Mouse (Mus musculus) testis, postnatal 10 days (tissue): ENCODE measurements at regions not wholly inside any gene's neighbourhood (a gene's known extent, or its start where the extent isn't known, plus 50 kb on each side); places are given as distances from the start of the nearest gene placed in this dataset.
"Not testable (repeated sequence)": the region's sequence is repeated elsewhere in the genome, so short reads cannot be mapped to it uniquely, and the experiment has no call there.

ENCODE experiments used
- DNase-seq: peaks from one replicate; pipeline ENCODE4 v3.0.0; 2021; ENCODE audit warnings: low spot score

GRCm38 (mm10) chr5:148652525-148653243 lies 100.1 kb upstream of the Ubl3 start:
- no peak for DNase-seq

DNA sequence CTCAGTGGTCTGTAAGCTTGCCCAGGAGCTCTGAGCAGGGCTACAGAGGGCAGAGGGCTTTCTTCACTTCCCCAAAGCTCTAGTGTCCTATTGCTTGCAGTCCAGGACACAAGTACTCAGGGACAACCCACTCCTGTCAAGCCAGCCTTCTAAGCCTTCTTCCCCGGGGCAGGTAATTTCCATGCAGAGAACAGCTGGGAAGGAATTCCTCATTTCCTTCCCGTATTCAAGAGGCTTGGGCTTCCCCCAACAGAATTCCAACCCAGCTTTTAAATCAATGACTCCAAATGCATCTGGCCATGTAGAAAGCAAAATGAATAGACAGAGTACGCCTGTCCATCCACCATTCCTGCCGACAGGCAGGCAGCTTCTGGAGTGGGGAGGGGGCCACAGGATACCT lies 99.1 kb upstream of the Ubl3 start:
- no peak for DNase-seq

- not testable (repeated sequence) for DNase-seq
Measured at GRCm38 (mm10) chr5:148649573-148649972, 97.0 kb upstream of the Ubl3 start.

DNA sequence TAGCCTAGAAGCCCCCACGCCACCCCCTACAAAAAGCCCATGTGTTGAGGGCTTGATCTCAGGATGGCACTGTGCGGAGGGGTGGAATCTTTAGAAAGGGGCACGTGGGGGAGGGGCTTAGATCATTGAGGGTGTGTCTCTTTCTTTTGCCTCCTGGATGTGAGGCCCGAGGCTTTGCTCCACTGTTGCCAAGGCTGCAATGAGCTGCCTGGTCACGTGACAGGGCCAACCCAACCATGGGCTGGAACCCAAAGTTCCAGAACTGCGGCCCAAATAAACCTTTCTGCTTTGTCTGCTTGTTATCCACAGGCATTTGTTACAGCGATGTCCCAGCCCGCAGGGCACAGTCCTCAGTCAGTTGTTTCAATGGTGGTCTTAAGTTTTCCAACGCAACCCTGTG lies 96.5 kb upstream of the Ubl3 start:
- no peak for DNase-seq

- DNase-seq = no peak
Measured at GRCm38 (mm10) chr5:148647644-148648043, 95.1 kb upstream of the Ubl3 start.

DNA sequence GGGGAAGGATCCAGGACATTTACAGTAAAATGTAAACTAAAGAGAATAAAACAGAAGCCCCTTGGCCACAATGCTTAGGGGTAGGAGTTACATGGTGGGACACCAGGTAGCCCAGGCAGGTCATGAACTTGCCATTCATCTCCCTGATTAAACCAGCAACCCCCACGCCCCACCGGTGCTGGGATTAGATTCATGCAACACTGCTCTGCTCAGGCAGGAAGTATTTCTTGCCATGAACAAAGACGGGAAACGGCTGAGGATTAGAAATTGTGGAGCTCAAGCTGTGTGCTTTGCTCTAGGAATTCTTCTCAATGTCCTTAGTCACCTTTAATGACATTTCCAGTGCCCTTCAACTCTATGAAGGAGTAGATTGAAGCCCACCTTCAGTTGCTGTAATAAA lies 93.2 kb upstream of the Ubl3 start:
- no peak for DNase-seq

- no peak for DNase-seq
Measured at GRCm38 (mm10) chr5:148645191-148645681, 92.6 kb upstream of the Ubl3 start.

DNA sequence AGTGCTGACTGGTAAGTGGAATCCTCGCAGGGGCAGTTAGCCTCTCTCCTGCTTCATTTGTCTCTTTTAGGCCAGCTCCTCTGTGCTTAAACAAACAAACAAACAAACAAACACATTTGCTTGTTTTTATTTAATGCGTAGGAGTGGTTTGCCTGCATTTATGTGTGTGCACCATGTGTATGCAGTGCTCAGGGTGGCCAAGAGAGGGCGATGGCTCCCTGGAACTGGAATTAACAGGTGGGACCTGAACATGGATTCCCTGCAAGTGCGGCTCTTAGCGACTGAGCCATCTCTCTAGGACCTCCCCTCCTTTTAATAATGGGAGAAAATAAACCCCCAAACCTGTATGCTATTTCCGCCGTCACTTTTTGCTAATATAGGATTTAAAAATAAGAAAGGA lies 91.8 kb upstream of the Ubl3 start:
- no peak for DNase-seq

GRCm38 (mm10) chr5:148641652-148642395 lies 89.2 kb upstream of the Ubl3 start:
- no peak for DNase-seq

DNA sequence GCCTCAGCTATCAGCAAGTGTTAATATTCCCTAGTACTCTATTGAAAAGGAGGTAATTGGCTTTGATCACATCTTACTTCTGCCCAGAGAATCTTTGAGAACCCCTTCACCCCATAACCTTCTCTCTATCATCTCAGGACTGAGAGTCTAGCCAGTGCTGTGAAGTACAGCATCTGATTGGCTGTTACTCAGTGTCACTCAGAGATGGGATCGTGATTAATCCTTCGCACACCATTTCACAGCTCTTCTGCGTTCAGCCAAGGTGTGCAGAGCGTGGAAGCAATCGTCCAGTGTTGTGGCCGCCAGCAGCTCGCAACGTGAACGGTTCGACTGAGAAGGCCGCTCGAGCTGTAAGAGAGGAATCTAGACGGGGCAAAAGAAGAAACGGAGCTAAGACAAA lies 87.9 kb upstream of the Ubl3 start:
- no peak for DNase-seq

DNA sequence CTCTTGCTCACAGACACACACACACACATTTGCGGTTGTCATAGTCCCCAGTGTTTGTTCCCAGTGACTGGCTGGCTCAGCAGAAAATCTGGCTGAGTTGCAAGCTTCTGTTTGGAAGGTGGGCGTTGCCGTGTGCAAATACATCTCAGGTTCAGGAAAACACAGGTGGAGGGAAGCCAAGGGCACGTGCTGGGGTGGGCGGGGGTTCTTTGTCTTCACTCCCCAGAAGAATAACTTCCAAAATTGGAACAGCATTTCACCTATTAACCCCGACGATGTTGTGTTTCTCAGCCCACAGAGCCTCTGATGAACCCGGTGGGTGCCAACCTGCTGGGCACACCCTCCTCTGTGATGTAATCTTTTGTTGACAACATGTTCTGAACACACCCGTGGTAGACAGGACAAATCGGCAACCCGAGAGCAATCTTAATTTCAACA lies 82.3 kb upstream of the Ubl3 start:
- peak; percentile 49 for DNase-seq

- no peak for DNase-seq
Measured at GRCm38 (mm10) chr5:148633999-148634398, 81.4 kb upstream of the Ubl3 start.

DNA sequence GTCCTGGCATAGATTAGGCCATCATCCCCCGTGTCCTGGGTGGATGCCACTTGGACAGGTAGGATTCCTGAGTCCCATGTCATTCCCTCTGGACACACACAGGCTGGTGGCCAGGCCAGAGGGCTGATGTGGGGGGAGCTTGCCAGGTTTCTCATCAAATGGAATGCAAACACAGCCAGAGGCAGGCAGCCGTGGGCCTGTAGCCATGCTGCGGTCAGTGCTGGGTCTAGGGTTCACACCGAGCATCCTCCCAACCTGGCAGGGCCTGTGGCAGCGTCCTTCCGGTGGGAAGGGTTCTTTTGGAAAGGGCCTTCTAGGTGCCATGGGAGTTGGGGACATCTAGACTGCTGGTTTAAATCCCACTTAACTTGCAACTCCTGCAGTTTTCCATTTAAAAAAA lies 80.7 kb upstream of the Ubl3 start:
- peak; percentile 50 for DNase-seq

GRCm38 (mm10) chr5:148632516-148633170 lies 80.1 kb upstream of the Ubl3 start:
- peak; percentile 60 for DNase-seq

GRCm38 (mm10) chr5:148631566-148631965 lies 79.0 kb upstream of the Ubl3 start:
- no peak for DNase-seq

- DNase-seq = no peak
Measured at GRCm38 (mm10) chr5:148626014-148626413, 73.4 kb upstream of the Ubl3 start.

GRCm38 (mm10) chr5:148624649-148625405 lies 72.2 kb upstream of the Ubl3 start:
- no peak for DNase-seq

- DNase-seq = no peak
Measured at GRCm38 (mm10) chr5:148620895-148621786, 68.6 kb upstream of the Ubl3 start.

DNA sequence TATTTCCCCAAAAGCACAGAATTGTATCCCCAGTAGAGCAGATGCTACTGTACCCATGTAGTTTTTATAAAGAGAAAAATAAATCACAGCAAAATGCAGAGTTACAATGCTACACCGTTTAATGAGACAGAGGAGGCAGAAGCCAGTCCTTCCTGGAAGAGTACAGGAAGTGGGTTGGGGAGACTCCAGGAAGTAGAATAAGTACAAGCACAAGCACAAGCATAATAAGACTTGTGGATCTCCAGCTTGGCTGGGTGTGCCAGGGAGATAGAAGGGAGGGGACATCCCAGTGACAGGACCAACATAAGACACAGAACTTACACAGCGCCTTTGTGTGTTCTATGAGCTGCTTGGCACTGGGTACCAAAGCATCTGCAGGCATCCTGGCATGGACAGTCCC lies 67.3 kb upstream of the Ubl3 start:
- no peak for DNase-seq

GRCm38 (mm10) chr5:148616426-148616825 lies 63.8 kb upstream of the Ubl3 start:
- DNase-seq = no peak

- DNase-seq = peak; percentile 68
Measured at GRCm38 (mm10) chr5:148615706-148616366, 63.2 kb upstream of the Ubl3 start.
